ENCODE assay signal across 20 mouse cellular contexts in genomic region chr17:84002327-84002726, GRCm38 (mm10).
DNase-seq lines count a peak whose midpoint lies in the region; ATAC-seq and TF ChIP-seq lines count a peak whose summit lies in the region.
"Had no signal": no experiment of that assay in that cellular context is flagged by ENCODE, and none has a peak within 500 bp of the region (broad histone marks: within the 10 kb centered on the region; RNA-seq: fewer than 3 reads in every experiment).

No protein-coding gene starts in this region.

- no peak for DNase-seq in gastrocnemius, adult 2 months
- DNase-seq in gastrocnemius, postnatal 10 days: no peak
- no peak for DNase-seq in embryonic facial prominence, embryonic 14.5 days (ENCODE audit: low spot score)
- DNase-seq in limb, embryonic 10.5 days (ENCODE audit: low spot score): no peak
- no peak for DNase-seq in spleen, adult 18-20 months
- DNase-seq in thymus, postnatal 25 days: no peak
- DNase-seq: adrenal gland, adult 8-10 months; cerebellum, adult 18-20 months; cerebellum, adult 9-11 months; cerebellum, postnatal 36 days; gastrocnemius, postnatal 14 days; heart, postnatal 10 days; kidney, adult 11 months had no signal

- WGBS in embryonic facial prominence, embryonic 14.5 days: 95% methylated on average over 16 of the region's 16 CpGs
- WGBS in limb, embryonic 10.5 days: 93% methylated on average over 16 of the region's 16 CpGs
- WGBS in liver, embryonic 12.5 days (ENCODE audit: insufficient replicate concordance): 85% methylated on average over 16 of the region's 16 CpGs

- peaks cover 24% of the 10 kb centered on the region for H3K4me1 ChIP-seq in embryonic facial prominence, embryonic 14.5 days (ENCODE audit: control insufficient read depth, insufficient read depth, low read length)
- H3K4me1 ChIP-seq in limb, embryonic 10.5 days: peaks cover 55% of the 10 kb centered on the region
- H3K4me1 ChIP-seq in liver, embryonic 12.5 days: peaks cover 30% of the 10 kb centered on the region

- no peak overlapping the region for H3K4me2 ChIP-seq in embryonic facial prominence, embryonic 14.5 days (ENCODE audit: low read depth, low read length)
- no peak overlapping the region for H3K4me2 ChIP-seq in liver, embryonic 12.5 days
- H3K4me2 ChIP-seq: hindbrain, embryonic 13.5 days had no signal

- H3K9ac ChIP-seq in embryonic facial prominence, embryonic 14.5 days (ENCODE audit: low read depth, low read length): no peak overlapping the region
- no peak overlapping the region for H3K9ac ChIP-seq in liver, embryonic 12.5 days
- H3K9ac ChIP-seq: hindbrain, embryonic 13.5 days had no signal

- H3K27me3 ChIP-seq in embryonic facial prominence, embryonic 14.5 days (replicated peaks; ENCODE audit: control insufficient read depth, insufficient read depth, low read length): no peaks in the 10 kb centered on the region
- no peaks in the 10 kb centered on the region for H3K27me3 ChIP-seq in limb, embryonic 10.5 days (ENCODE audit: low read depth, poor library complexity, severe bottlenecking)
- H3K27me3 ChIP-seq in liver, embryonic 12.5 days (replicated peaks): peaks cover 2% of the 10 kb centered on the region; the same call in 1 of the 2 replicates
- H3K27me3 ChIP-seq: hindbrain, embryonic 13.5 days had no signal

- ATAC-seq in embryonic facial prominence, embryonic 14.5 days (ENCODE audit: low read depth): no peak
- ATAC-seq in liver, embryonic 12.5 days: no peak
- ATAC-seq: forebrain, embryonic 14.5 days; hindbrain, postnatal 0 days had no signal

- H3K9me3 ChIP-seq in embryonic facial prominence, embryonic 14.5 days (ENCODE audit: control insufficient read depth, low read length): no peaks in the 10 kb centered on the region
- no peaks in the 10 kb centered on the region for H3K9me3 ChIP-seq in limb, embryonic 10.5 days (replicated peaks)
- H3K9me3 ChIP-seq in liver, embryonic 12.5 days (replicated peaks): no peaks in the 10 kb centered on the region
- H3K9me3 ChIP-seq: forebrain, embryonic 10.5 days; heart, embryonic 10.5 days; hindbrain, embryonic 13.5 days had no signal

- H3K4me3 ChIP-seq in gastrocnemius, adult 2 months: no peak overlapping the region
- no peak overlapping the region for H3K4me3 ChIP-seq in embryonic facial prominence, embryonic 14.5 days (ENCODE audit: low read depth, low read length)
- H3K4me3 ChIP-seq in limb, embryonic 10.5 days: no peak overlapping the region
- H3K4me3 ChIP-seq in liver, embryonic 12.5 days: no peak overlapping the region
- H3K4me3 ChIP-seq: erythroblast, embryonic 14.5 days; forebrain, embryonic 10.5 days; heart, embryonic 10.5 days; hindbrain, embryonic 13.5 days had no signal

- H3K27ac ChIP-seq in gastrocnemius, adult 2 months: peak overlapping the region; percentile 78
- peak overlapping the region; percentile 83; the same call in 1 of the 2 replicates for H3K27ac ChIP-seq in embryonic facial prominence, embryonic 14.5 days (replicated peaks; ENCODE audit: low read depth, low read length)
- H3K27ac ChIP-seq in limb, embryonic 10.5 days: peak overlapping the region; percentile 44
- no peak overlapping the region for H3K27ac ChIP-seq in liver, embryonic 12.5 days
- H3K27ac ChIP-seq: forebrain, embryonic 10.5 days; heart, embryonic 10.5 days; hindbrain, embryonic 13.5 days; hindbrain, postnatal 0 days had no signal

- no peak for TF ChIP-seq CTCF in gastrocnemius, adult 2 months (IDR thresholded peaks at IDR 0.05)

- intact Hi-C loops in gastrocnemius, adult 2 months (cut with DNase I): no loop called here

- no peaks in the 10 kb centered on the region for H3K36me3 ChIP-seq in embryonic facial prominence, embryonic 14.5 days (ENCODE audit: control insufficient read depth, insufficient read depth, low read length)
- H3K36me3 ChIP-seq in limb, embryonic 10.5 days: no peaks in the 10 kb centered on the region
- H3K36me3 ChIP-seq in liver, embryonic 12.5 days: no peaks in the 10 kb centered on the region
- H3K36me3 ChIP-seq: forebrain, embryonic 10.5 days; heart, embryonic 10.5 days; hindbrain, embryonic 13.5 days had no signal
